Mouse (Mus musculus): ENCODE data around the gene Reep1.
A peak's percentile ranks its signal among the peaks of the same experiment; 100 is the strongest.

Reep1 gene

DNA sequence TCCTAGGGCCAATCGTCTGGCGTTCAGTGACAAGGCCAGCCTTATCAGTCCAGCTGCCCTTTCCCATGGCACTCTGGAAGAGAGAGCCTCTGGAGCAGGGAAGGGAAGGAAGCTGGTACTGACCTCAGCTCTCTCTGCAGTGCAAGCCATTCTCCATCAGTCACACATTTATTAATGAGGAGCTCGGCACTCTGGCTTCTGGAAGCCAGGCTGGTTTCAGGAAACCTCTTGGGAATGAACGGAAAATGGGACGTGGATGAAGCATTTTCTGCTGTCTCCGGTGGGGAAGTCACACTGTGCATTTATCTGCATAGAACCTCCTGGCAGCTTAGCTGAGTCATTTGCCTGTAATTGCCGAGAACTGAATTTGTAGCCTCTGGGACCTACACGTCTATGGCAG, 29.8 kb downstream of the Reep1 start:
- no peak for DNase-seq (ENCODE audit: low spot score in 2 of 2)

DNA sequence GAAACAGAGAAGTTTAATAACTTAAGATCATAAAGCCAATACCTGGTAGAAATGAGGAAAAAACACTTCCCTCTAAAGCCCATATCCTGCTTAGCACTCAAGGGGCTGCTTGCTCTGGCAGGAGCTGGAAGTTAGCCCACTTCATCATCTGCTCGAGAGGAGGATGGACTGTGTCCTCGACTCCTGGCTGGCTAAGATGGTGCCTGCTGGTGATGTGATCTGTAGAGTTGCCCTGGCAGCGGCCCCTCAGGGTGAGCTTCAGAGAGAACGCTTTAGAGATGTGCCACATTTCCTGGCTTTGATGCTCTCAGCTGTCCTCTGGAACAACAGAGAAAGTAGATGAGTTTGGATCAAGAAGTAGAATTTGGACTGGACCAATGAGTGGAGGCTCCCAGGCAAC, 31.2 kb downstream of the Reep1 start:
- no peak for DNase-seq (ENCODE audit: low spot score in 2 of 2)

DNA sequence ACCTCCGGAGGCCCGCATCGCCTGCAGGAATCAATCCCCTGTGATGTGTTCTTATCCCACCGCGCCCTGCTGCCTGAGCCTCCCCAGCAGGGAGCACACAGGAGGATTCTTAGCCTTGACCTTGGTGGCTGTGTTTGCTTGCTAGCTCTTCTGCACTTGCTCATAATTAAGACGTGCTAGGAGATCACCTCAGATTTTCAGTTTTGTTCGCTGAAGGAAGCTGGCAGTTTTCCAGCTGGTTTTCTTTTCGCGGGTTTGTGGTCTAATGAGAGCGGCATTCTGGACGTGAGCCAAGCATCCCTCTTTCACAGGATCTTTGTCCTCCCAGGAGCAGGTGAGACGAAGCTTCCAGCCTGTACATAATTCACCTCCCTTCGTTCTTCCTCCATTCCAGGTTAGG, 33.6 kb downstream of the Reep1 start:
- DNase-seq (ENCODE audit: low spot score in 2 of 2), result no peak

DNA sequence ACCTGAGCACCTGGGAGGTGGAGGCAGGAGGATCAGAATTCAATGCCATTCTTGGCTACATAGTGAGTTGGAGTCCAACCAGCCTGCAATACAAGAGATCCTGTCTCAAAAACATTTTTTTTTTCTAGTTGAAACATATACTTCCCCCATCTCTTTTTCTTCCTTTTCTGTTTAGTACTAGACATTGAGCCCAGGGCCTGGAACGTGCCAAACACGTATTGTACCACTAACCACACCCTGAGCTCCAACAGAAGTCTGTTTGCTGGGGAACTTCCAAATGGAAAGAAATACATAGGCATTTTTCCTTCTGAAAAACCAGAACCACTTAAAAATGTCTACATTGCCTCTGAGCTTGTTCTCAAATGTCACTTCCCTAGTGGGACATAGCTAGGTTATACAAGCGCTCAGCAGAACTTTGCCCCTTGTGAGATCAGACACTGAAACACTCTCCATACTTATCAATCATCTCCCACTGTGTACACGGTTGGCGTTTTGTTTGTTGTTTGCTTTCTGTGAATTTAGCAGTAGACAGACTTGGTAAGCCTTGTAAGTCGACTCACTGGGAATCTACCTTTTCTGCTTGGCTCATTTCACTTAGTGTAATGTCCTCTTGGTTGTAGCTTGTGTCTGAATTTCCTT, 34.8 kb downstream of the Reep1 start:
- DNase-seq (ENCODE audit: low spot score in 2 of 2), result no peak

DNA sequence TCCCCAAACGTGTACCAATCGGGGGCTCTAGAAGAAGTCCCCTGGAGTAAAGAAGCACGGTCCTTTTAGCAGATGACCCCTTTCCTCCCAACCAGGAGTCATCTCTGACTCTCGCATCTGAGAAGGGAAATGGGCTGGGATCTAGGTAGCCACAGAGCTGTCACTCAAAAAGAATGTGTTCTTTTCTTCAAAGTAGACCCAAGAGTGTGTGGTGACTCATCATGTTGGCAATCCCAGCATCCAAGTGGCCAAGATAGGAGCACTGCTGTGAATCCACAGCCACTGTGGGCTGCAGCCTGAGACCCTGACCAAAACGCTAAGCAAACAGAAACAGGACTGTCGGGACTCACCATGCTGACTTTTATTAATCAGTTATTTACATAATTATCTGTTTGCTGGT, 37.6 kb downstream of the Reep1 start:
- DNase-seq (ENCODE audit: low spot score in 2 of 2), result no peak

DNA sequence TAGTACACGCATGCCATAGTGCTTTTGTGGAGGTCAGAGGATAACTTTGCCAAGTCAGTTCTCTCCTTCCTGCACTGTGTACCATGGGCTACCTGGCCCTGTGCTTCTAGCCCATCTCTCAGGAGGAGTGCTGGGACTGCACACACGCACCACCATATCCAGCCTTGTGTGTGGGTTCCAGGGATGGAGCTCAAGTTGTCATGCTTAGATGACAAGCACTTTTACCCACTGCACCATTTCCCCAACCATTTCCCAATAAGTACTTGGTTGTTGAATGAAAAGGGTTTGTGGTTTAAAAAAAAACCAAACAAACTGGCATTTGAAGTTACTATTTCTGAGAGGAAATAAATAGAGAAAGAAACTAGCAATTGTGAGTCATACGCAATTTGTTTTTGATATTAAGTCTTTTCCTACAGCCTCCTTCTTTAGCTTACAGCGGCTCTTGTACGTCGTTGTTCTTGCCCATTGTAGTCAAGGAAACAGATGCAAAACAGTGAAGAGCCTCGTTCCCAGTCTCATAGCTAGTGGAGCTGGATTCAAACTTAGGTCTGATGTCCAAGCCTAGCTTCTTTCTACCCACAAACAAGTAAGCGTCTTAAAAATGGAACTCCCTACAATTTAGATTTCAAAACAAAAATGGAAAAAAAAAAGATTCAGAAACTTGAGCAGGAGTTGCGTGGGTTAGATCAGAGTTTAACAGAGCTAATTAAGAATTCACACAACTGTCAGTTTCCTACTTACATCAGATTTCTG, 38.3 kb downstream of the Reep1 start:
- no peak for DNase-seq (ENCODE audit: low spot score in 2 of 2)

DNA sequence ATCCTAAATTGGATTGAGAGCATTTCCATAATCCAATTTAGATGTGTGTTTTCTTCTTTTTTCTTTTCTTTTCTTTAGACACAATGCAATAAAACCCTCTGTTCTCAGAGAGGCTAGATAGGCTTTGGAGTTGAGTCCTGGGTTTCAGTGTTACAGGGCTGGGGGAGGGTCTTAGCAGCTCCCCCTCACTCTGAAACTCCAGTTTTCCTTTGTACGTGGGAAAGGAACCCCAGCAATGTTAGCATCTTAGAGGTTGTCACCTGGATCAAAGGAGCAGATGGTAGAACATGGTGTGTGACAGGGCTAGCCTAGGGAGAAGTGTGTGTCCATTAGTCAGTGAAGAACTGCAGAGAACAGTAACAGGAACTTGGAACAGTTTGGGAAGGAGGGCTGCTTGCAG, 38.9 kb downstream of the Reep1 start:
- DNase-seq (ENCODE audit: low spot score in 2 of 2), result no peak

DNA sequence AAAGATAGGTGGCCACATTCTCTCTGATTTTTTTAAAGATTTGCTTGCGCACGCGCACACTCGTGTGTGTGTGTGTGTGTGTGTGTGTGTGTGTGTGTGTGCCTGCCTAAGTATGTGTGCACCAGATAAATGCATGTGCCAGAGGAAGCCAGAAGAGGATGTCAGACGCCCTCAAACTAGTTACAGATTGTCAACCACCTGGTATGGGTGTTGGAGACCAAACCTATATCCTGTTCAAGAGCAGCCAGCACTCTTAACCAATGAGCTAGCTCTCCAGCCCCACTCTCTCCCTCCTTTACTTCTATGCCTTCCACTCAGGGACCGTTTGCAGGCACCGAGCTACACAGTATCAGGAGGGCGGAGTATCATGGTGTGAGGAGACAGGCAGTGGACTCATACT, 39.5 kb downstream of the Reep1 start:
- DNase-seq (ENCODE audit: low spot score in 2 of 2), result no peak

DNA sequence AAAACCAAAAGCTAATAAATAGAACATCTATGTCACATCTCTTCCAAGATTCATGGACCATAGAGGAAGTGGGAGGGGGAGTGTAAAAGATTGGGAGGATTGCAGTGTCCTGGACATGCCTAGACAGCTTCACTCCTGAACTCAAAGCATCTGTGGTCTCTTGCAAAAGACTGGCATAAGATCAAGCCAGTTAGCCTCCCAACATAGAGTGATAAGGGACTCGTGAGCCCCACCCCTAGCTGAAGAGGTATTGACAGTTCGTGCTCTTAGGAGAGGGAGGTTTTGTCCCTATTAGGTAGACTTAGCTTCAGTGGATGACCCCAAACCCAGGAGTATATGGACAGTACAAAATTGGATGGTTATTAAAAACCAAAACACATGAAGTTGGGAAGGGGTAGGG, 44.2 kb downstream of the Reep1 start:
- no peak for DNase-seq (ENCODE audit: low spot score in 2 of 2)

DNA sequence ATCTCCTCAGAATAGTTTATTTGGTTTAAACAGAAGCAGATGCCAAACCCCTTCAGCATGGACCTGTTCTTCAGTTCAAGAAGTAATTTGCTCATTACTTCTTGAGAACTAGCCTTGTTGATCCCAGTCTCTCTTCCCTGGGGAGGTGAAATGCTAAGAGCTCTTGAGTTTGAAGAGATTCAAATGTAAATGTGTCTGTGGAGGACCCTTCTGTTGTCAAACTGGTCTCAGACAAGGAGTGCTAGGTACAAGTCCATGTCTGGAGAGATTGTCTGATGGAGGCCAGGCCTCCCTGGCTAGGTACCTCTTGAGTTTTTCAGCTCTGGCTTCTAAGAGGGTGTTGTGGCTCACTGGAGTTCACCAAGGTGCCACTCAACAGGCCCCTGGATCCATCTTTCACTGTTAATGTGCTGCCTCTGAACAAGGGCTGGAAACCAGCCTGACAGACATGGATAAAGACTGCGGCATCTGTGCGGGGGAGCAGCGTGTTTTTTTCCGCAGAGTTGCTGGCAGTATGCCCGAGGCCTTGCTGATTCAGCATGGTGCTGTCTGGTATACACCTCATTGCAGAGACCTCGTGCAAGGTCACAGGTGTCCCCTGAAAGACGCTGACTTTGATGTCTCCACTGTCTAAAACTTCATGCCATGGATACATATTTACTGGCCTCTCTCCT, 45.6 kb downstream of the Reep1 start:
- DNase-seq (ENCODE audit: low spot score in 2 of 2), result peak in 1 of 2 experiments; percentile 3

DNA sequence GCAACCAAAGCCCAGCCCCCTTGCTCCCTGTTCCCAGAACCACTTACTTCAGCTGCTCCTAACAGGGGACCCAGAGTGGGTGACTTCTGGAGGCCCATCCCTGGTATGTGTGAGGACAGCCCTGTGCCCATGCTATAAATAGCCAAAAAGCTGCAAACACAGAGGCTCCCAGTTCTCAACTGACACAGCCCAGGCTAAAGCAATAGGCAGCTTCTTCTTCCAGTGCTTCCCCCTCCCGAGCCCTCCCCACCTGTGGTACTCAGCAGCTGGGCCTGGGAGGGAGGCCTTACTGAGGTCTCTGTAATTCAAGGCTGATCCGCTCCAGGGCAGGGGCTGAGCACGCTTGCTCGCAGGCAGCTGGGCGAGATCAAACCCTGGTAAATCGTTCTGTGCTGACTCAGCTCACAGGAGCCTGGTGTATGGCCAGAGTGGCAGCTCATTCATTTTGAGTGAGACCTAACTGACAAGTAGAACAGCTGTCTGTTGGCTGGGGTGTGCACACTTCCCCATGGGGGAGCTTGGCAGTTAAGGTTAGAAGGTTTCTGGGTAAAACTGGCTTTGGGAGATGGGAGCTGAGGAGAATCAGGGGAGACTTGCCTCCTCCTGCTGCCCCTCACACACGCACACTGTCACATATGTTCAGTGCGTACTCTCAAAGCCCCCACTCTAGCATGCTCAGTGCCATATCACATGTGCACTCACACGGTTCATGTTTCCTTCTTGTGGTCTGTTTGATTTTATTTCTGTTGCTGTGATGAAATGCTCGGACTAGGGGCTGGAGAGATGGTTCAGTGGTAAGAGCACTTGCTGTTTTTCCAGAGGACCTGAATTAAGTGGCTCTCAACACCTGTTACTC, 49.9 kb downstream of the Reep1 start:
- no peak for DNase-seq (ENCODE audit: low spot score in 2 of 2)

DNA sequence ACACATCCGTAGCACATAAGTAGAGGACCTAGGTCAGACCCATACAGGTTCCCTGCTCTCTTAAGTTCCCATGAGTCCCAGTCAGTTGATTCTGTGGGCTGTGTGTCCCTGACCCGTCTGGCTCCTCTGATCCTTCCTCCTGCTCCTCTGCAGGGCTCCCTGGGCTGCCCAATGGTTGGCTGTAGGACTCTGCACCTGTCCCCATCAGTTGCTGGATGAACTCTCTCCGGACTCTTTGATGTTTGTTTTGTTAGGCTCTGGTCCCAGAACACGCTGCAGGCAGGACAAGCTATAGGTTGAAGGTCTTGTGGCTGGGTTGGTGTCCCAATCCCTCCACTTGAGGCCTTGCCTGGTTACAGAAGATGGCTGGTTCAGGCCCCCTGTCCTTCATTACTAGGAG, 51.4 kb downstream of the Reep1 start:
- no peak for DNase-seq (ENCODE audit: low spot score in 2 of 2)

DNA sequence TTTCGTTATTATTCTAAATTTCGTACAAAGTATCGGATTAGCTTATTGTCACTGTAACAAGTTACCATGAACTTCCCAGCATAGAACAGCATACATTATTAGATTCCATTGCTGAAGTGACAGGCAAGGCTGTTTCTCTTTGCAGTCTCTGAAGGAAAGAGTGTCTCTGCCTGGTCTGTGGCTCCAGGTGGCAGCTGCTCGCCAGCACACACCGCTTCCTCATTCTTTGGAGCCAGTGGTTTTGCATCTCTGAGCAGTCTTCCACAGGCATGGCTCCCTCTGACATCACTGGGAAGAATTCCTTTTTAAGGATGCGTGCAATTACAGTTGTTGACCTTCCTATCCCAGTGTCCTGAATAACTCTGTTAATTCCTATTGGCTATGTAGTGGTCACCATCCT, 52.7 kb downstream of the Reep1 start:
- DNase-seq (ENCODE audit: low spot score in 2 of 2), result no peak

DNA sequence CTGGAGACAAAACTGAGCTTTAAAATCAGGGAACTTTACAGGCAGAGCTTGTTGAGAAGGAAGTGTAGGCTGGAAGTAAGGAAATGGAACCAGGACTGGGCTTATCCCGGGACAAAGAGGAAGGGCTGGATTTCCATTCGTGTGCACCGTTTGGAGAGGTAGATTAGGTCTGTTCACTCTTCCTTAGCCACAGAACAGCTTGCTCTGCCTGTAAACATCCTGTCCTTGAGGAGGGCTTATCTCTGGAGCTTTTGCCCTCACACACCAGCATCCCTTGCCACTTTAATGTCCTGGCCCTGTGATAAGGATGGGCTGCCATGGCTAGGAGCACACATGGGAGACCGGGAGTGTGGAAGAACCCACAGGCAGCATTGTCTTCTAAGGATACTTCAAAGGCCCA, 60.4 kb downstream of the Reep1 start:
- no peak for DNase-seq (ENCODE audit: low spot score in 2 of 2)

DNA sequence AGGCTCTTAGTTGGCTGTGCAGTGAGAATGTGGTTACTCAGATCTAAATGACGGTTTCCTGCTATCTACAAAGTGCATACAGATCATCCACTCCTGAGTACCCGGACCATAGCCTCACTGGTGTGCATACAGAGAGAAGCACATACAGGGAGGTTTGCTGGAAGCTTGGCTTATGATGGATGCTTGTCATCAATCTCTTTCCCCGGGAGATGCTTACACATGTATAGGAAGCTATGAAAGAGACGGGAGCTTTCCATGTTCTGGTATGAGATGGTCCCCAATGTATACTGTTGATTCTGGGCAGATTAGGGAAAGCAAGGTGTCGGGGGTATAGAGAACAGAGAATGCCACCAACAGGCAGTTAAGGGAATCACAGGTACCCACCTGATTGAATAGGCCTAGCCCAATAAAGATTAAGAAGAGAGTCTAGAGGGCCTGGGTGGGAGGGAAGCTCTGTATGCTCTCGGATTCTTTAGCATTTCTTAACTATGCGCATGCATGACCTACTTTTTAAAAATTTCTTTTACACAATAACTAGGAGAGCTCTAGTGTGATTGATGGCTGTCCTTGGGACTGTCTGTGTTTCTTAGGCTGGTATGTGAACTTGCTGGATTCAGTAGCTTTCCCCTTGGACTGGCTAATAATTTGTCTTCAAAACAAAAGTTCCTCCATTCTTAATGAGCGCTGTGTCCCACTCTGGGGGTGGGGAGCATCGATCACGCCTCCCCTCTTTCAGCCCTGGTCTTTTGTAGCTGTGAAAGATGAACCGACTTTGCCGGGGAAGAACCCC, 62.7 kb downstream of the Reep1 start:
- no peak for DNase-seq (ENCODE audit: low spot score in 2 of 2)

DNA sequence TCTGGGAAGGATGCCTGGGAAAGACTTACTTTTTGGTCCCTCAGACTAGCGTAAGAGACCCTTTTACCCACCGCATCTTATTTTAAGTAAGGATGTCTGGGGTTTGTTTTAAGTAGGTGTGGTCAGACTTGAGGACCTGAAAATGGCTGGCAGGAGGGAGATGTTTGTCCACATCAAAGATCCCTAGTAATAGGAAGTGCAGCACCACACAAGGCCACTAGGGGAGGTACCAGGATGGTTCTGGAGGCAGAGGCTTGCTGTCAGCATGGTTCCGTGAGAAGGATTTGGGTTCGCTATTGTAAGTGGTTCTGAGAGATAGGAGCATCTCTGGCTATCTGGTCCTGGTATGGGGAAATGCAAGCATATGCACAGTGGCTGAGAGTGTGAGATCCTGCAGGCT, 63.5 kb downstream of the Reep1 start:
- no peak for DNase-seq (ENCODE audit: low spot score in 2 of 2)

DNA sequence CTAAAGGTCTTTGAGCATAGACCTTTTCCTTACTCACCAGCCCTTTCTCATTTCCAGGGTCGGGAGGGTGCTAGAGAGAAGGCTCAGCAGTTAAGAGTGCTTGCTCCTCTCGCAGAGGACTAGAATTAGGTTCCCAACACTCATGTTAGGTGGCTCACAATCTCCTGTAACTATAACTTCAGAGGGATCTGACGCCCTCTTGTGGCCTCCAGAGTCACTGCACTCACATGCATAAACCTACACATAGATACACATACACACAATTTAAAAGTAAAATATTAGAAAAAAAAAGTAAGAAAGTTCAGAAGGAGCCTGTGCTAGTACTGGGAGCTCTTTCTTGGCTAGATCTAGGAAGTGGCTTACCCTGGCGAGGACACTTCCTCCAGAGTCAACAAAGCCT, 63.9 kb downstream of the Reep1 start:
- no peak for DNase-seq (ENCODE audit: low spot score in 2 of 2)

DNA sequence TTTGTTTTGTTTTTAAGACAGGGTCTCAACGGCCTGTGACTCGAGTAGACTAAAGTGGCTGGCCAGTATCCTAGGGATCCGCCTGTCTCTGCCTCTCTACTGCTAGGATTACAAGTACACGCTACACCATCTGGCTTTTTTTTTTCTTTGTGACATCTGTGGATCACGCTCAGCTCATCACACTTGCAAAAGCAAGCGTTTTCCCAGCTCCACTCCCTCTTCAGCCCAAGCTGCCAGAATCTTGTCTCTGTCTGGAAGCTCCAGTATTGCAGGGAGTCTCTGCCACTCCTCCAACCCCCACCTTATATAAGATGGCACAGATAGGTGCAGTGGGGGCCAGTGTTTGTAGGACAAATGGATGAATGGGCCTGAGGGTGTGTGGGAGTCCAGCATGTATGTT, 64.8 kb downstream of the Reep1 start:
- no peak for DNase-seq (ENCODE audit: low spot score in 2 of 2)

DNA sequence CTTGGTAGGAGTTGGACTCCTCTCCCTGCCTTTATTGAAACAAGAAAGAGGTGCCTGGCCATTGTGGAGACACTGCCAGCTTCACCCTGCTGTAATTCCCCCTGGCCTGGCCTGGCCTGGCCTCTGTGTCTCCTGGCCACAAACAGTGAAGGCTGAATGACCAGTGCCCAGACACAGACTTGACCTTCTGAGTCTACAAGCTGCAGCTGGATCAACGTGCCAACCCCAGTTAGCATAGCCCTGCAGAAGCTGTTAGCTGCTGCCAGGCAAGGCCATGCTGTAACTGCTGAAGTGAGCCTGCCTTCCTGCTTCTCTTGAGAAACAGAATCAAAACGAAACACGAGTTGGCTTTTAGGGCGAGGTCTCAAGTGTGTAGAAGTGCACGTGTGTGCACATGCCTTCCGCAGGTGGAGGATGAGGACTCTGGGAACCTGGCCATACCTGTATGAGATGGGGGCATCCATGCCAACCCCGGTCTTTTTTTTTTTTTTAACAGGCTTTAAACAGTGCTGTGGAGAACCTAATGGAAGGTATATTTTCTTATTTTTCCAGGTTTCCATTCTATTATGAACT, 65.4 kb downstream of the Reep1 start:
- DNase-seq (ENCODE audit: low spot score in 2 of 2), result no peak

DNA sequence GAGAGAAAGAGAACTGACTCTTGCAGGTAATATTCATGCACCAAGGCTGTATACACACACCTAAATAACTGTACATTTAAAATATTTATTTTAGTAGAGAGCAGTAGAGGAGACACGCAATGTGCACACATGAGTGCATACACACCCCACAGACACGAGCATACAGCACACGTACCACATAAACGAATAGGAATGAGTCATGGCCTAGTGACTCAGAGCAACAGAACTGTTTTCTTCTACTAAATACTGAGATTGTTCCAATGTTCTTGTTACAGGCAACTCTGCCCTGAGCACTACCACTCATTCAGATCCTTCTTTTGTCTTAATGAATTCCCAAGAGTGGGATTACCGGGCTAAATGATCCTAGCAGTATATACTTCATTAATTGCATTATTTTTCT, 70.7 kb downstream of the Reep1 start:
- DNase-seq (ENCODE audit: low spot score in 2 of 2), result no peak

DNA sequence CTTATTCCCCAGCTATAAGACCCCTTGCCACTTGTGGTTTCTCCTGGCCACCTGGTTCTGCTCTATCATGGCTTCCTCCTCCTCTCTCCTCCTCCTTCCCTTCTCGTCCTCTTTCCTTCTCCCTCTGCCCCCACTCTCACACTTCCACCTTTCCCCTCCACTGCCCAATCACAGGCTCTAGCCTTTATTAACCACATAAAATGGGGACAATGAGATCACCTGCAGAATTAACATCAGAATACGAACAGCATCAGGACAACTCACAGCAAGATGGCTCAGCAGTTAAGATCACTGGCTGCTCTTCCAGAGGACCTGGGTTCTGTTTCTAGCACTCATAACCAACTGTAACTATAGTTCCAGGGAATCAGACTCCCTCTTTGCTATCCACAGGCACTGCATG, 72.5 kb downstream of the Reep1 start:
- no peak for DNase-seq (ENCODE audit: low spot score in 2 of 2)
